Mouse (Mus musculus) ES-Bruce4 (cell line): ENCODE data around the gene Fam207a. TPM values are rescaled to one million over a fixed set of nuclear protein-coding genes. Genes with fewer than 3 reads are reported as not detected.

Experiments
- H3K27ac ChIP-seq: 2 replicates; pipeline ENCODE4 v1.5.1; 2012; ENCODE audit warnings: low read length, inconsistent platforms; ENCODE audit not compliant: insufficient read depth
- H3K27me3 ChIP-seq: 2 replicates; pipeline ENCODE4 v1.6.1; 2012; ENCODE audit warnings: mild to moderate bottlenecking, low read length, inconsistent platforms; ENCODE audit not compliant: control insufficient read depth, poor library complexity, insufficient read depth, severe bottlenecking
- H3K36me3 ChIP-seq: 2 replicates; pipeline ENCODE4 v1.6.1; 2012; ENCODE audit warnings: inconsistent platforms, mild to moderate bottlenecking, low read length, moderate library complexity; ENCODE audit not compliant: control insufficient read depth, poor library complexity, insufficient read depth, severe bottlenecking
- H3K4me1 ChIP-seq: one replicate; pipeline ENCODE4 v1.8.1; 2011; ENCODE audit warnings: low read length; ENCODE audit not compliant: control insufficient read depth, insufficient read depth
- H3K4me3 ChIP-seq: 2 replicates; pipeline ENCODE4 v1.5.1; 2011; ENCODE audit warnings: low read depth, mild to moderate bottlenecking, low read length
- H3K9ac ChIP-seq: 2 replicates; pipeline ENCODE4 v1.6.1; 2012; ENCODE audit warnings: low read depth, mild to moderate bottlenecking, inconsistent platforms; ENCODE audit not compliant: poor library complexity, severe bottlenecking
- H3K9me3 ChIP-seq: replicated peaks from 2 replicates; pipeline ENCODE4 v1.6.1; 2012; ENCODE audit warnings: mild to moderate bottlenecking, low read length, inconsistent platforms; ENCODE audit not compliant: control insufficient read depth, poor library complexity, insufficient read depth, severe bottlenecking
- CTCF ChIP-seq: IDR thresholded peaks from one replicate; pipeline ENCODE4 v1.8.1; 2011; ENCODE audit warnings: low read depth, low read length
- EP300 ChIP-seq: IDR thresholded peaks from 2 replicates; pipeline ENCODE4 v1.6.1; 2011; ENCODE audit warnings: low read depth, low read length; ENCODE audit not compliant: insufficient read depth
- POLR2A ChIP-seq: IDR thresholded peaks from one replicate; pipeline ENCODE4 v1.8.1; 2011; ENCODE audit warnings: low read length; ENCODE audit not compliant: insufficient read depth
- polyA plus RNA-seq: library from polyadenylated mRNA; stranded (reverse); fragments of >200 nt; gene quantifications from 2 replicates; pipeline ENCODE4 v1.2.4, GENCODE M21; 2011; ENCODE audit warnings: low read depth; ENCODE audit not compliant: missing spikeins, insufficient read depth, insufficient read length

Fam207a gene
- polyA plus RNA-seq, 1 experiment, result 23.2 TPM

- no peaks in the 10 kb centered on the region for H3K27me3 ChIP-seq
- no peak overlapping the region for H3K9ac ChIP-seq
- H3K9me3 ChIP-seq, result no peaks in the 10 kb centered on the region
- no peaks in the 10 kb centered on the region for H3K36me3 ChIP-seq
- no peak for TF ChIP-seq POLR2A
- no peak for TF ChIP-seq CTCF
- TF ChIP-seq EP300, result no peak
- H3K4me1 ChIP-seq, result no peaks in the 10 kb centered on the region
- H3K4me3 ChIP-seq, result no peak overlapping the region
- H3K27ac ChIP-seq, result no peak overlapping the region
Observed at GRCm38 (mm10) chr10:77451822-77452221, 63.8 kb downstream of the Fam207a start.

- Histone ChIP-seq H3K4me1 (no peaks in the 10 kb centered on the region), H3K9ac (no peak overlapping the region), H3K4me3 (no peak overlapping the region), H3K36me3 (no peaks in the 10 kb centered on the region), H3K27me3 (no peaks in the 10 kb centered on the region), H3K27ac (no peak overlapping the region), H3K9me3 (no peaks in the 10 kb centered on the region)
- TF ChIP-seq POLR2A (no peak), CTCF (no peak), EP300 (no peak)
Observed at GRCm38 (mm10) chr10:77450159-77450464, 65.5 kb downstream of the Fam207a start.

GRCm38 (mm10) chr10:77449315-77450158, 66.0 kb downstream of the Fam207a start:
- Histone ChIP-seq H3K4me1 (no peaks in the 10 kb centered on the region), H3K9ac (no peak overlapping the region), H3K27ac (no peak overlapping the region), H3K9me3 (no peaks in the 10 kb centered on the region), H3K36me3 (no peaks in the 10 kb centered on the region), H3K4me3 (no peak overlapping the region), H3K27me3 (no peaks in the 10 kb centered on the region)
- TF ChIP-seq POLR2A (no peak), CTCF (no peak), EP300 (no peak)

- Histone ChIP-seq H3K27me3 (no peaks in the 10 kb centered on the region), H3K4me3 (no peak overlapping the region), H3K4me1 (no peaks in the 10 kb centered on the region), H3K27ac (no peak overlapping the region), H3K9me3 (no peaks in the 10 kb centered on the region), H3K9ac (no peak overlapping the region), H3K36me3 (no peaks in the 10 kb centered on the region)
- no peak for TF ChIP-seq CTCF
- TF ChIP-seq POLR2A, result no peak
- TF ChIP-seq EP300, result no peak
Observed at GRCm38 (mm10) chr10:77448698-77449247, 66.8 kb downstream of the Fam207a start.

GRCm38 (mm10) chr10:77448209-77448608, 67.4 kb downstream of the Fam207a start:
- no peak overlapping the region for H3K9ac ChIP-seq
- no peak overlapping the region for H3K4me3 ChIP-seq
- H3K4me1 ChIP-seq, result no peaks in the 10 kb centered on the region
- H3K9me3 ChIP-seq, result no peaks in the 10 kb centered on the region
- no peaks in the 10 kb centered on the region for H3K27me3 ChIP-seq
- H3K27ac ChIP-seq, result no peak overlapping the region
- TF ChIP-seq CTCF, result no peak
- no peak for TF ChIP-seq EP300
- TF ChIP-seq POLR2A, result no peak
- H3K36me3 ChIP-seq, result no peaks in the 10 kb centered on the region

- no peak overlapping the region for H3K9ac ChIP-seq
- H3K4me1 ChIP-seq, result no peaks in the 10 kb centered on the region
- no peaks in the 10 kb centered on the region for H3K27me3 ChIP-seq
- TF ChIP-seq EP300, result no peak
- TF ChIP-seq POLR2A, result no peak
- no peak for TF ChIP-seq CTCF
- no peaks in the 10 kb centered on the region for H3K36me3 ChIP-seq
- H3K4me3 ChIP-seq, result no peak overlapping the region
- H3K27ac ChIP-seq, result no peak overlapping the region
- no peaks in the 10 kb centered on the region for H3K9me3 ChIP-seq
Observed at GRCm38 (mm10) chr10:77447755-77448154, 67.8 kb downstream of the Fam207a start.
